Mouse (Mus musculus) intestine, embryonic 15.5 days (tissue): Measurements from ENCODE around the gene Morf4l1. TPM values are rescaled to one million over a fixed set of nuclear protein-coding genes. Genes with fewer than 3 reads are reported as not detected.

Experiments
- ATAC-seq: fragments of 200-750 bp; cut with Nextera tagmentation; 2 replicates; pipeline ENCODE4 v1.8.0; 2017; ENCODE audit warnings: moderate TSS enrichment, moderate library complexity
- H3K27ac ChIP-seq: fragments of 300-500 bp; sonication (generic); 2 replicates; pipeline ENCODE4 v1.5.1; 2015; ENCODE audit warnings: mild to moderate bottlenecking, inconsistent platforms
- H3K27me3 ChIP-seq: fragments of 300-500 bp; sonication (generic); replicated peaks from 2 replicates; pipeline ENCODE4 v1.6.1; 2015; ENCODE audit warnings: inconsistent platforms
- H3K36me3 ChIP-seq: fragments of 300-500 bp; sonication (generic); 2 replicates; pipeline ENCODE4 v1.6.1; 2015; ENCODE audit warnings: inconsistent platforms
- H3K4me1 ChIP-seq: fragments of 300-500 bp; sonication (generic); replicated peaks from 2 replicates; pipeline ENCODE4 v1.6.1; 2015; ENCODE audit warnings: inconsistent platforms
- H3K4me2 ChIP-seq: fragments of 300-500 bp; sonication (generic); replicated peaks from 2 replicates; pipeline ENCODE4 v1.6.1; 2015; ENCODE audit warnings: mild to moderate bottlenecking, inconsistent platforms
- H3K4me3 ChIP-seq: fragments of 300-500 bp; sonication (generic); replicated peaks from 2 replicates; pipeline ENCODE4 v1.5.1; 2015; ENCODE audit warnings: inconsistent platforms
- H3K9ac ChIP-seq: fragments of 300-500 bp; sonication (generic); 2 replicates; pipeline ENCODE4 v1.6.1; 2015; ENCODE audit warnings: inconsistent platforms
- H3K9me3 ChIP-seq: fragments of 300-500 bp; sonication (generic); 2 replicates; pipeline ENCODE4 v1.6.1; 2016; ENCODE audit warnings: inconsistent platforms
- WGBS: fragments of 180-500 bp; shearing (Covaris S2); methylation state at CpG from one replicate; pipeline ENCODE4 v1.1.7; 2015; 5-methylcytosine and 5-hydroxymethylcytosine counted together
- polyA plus RNA-seq: library from polyadenylated mRNA; unstranded; fragments of >200 nt; fragmentation: Nextera tagmentation; extraction: Ambion mirVana; gene quantifications from 2 replicates; pipeline ENCODE4 v1.2.1, GENCODE M21; 2015

Gene Morf4l1
- 315 and 344 TPM in 2 replicates for polyA plus RNA-seq

DNA sequence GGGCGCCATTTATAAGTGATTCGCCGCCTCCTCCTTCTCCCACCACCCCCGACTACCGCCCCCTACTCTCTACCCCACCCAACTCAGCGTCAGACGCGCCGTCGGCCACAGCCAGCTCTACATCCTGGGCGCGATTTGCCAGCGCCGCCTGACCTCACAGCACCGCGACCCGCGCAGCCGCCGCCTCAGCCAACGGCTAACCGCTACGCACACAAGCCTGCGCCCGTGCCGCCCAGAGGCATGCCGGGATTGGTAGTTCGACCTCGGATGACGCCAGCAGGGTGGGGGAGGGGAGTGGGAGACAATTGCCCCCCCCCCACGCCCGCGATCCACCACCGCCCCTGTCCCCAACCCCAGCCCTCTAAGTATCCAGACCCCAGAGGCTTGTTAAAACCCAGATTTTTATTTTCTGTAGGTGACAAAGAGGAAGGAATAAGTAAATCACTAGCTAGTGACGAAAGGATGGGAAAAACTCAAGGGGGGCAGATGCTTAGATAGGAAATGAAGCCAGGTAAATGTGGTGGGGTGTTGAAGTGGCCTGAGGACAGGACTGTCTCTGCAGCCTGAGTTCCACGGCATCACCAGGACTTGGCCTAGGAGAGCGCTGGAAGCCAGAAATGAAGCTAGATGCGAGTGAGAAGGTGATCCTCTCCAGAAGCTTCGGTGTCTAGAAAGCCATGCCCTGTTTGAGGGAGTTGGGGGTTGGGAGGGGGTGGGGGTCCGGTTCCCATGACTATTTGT lies at the start of gene Morf4l1:
Gene Morf4l1, minus strand, starts transcription at position 208 of the 741 bp plus-strand sequence.
- Histone ChIP-seq H3K27ac (peak within 1 kb of the TSS; percentile 99), H3K36me3 (no peaks in the 10 kb centered on the region), H3K4me3 (peak within 1 kb of the TSS; percentile 93), H3K27me3 (no peaks in the 10 kb centered on the region), H3K9ac (peak within 1 kb of the TSS; percentile 92), H3K4me2 (peak within 1 kb of the TSS; percentile 84), H3K9me3 (no peaks in the 10 kb centered on the region), H3K4me1 (no peaks in the 10 kb centered on the region; the same call in none of the 2 replicates)
- under 1% methylated on average over 40 of the region's 40 CpGs for WGBS
- ATAC-seq = peak; percentile 98

DNA sequence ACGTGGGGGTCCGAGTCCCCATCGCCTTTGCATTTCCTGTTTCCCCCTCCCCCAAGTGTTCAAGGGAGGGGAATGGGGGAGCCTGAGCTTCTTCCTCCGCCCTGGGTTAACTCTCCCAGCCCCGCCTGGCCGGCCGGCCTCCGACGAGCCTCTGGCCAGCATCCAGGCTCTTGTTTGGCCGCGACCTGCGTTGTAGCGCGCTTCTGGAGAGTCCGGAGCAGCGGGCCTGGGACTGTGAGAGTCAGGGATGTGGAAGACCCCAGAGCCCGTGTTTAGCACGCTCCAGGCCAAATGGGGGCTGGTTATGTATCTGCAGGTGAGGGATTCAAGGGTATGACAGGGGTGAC lies 49.1 kb upstream of the Morf4l1 start:
- Histone ChIP-seq H3K4me3 (peak overlapping the region; percentile 61), H3K4me1 (peaks cover 4% of the 10 kb centered on the region; the same call in 1 of the 2 replicates), H3K27me3 (no peaks in the 10 kb centered on the region), H3K27ac (peak overlapping the region; percentile 72), H3K9ac (peak overlapping the region; percentile 61), H3K9me3 (no peaks in the 10 kb centered on the region), H3K36me3 (no peaks in the 10 kb centered on the region), H3K4me2 (peak overlapping the region; percentile 94)
- peak; percentile 55 for ATAC-seq
- WGBS = 2% methylated on average over 18 of the region's 18 CpGs

DNA sequence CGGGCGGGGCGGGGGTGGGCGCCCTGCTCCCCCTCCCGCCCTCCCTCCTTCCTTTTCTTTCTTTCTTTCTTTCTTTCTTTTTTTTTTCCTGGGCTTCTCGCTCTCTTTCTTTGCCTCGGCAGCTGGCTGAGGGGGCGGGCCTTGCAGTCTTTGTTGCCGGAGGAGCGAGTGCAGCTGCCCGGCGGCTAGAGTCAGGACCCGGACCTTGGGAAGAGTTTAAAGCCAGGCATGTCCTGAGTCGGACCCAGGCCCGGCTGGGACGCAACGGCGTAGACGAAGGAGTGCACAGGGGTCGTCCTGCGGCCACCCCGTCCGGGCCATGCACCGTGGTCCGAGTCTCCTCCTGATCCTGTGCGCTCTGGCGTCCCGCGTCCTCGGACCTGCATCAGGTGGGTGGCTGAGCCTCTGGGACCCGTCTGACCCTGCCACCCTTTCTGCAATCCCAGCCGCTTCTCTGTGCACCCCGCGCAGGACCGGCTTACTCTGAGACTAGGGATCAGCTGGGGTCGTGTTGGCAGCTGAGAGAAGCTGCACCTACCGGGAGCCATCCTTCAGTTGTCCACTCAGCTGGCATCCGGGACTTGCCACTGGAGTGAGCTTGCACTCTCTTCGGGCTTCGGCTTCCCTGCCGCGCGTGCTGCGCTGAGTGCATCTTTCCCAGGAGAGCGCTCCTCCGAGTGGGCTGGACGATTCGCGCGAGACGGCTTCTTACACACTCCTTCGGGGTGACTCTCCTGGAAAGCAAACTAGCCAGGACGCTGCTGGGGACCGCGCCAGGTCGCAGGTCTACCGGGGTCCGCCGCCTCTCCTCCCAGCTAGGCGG lies 48.6 kb upstream of the Morf4l1 start, which contains the start of gene Adamts7:
Gene Adamts7, plus strand, starts transcription at position 144 of the 823 bp plus-strand sequence.
- ATAC-seq = peak; percentile 74
- Histone ChIP-seq H3K4me1 (peaks cover 4% of the 10 kb centered on the region; the same call in 1 of the 2 replicates), H3K4me2 (peak within 1 kb of the TSS; percentile 94), H3K4me3 (peak within 1 kb of the TSS; percentile 61), H3K9ac (peak within 1 kb of the TSS; percentile 61), H3K9me3 (no peaks in the 10 kb centered on the region), H3K36me3 (no peaks in the 10 kb centered on the region), H3K27ac (peak within 1 kb of the TSS; percentile 72), H3K27me3 (no peaks in the 10 kb centered on the region)
- WGBS = under 1% methylated on average over 53 of the region's 60 CpGs

DNA sequence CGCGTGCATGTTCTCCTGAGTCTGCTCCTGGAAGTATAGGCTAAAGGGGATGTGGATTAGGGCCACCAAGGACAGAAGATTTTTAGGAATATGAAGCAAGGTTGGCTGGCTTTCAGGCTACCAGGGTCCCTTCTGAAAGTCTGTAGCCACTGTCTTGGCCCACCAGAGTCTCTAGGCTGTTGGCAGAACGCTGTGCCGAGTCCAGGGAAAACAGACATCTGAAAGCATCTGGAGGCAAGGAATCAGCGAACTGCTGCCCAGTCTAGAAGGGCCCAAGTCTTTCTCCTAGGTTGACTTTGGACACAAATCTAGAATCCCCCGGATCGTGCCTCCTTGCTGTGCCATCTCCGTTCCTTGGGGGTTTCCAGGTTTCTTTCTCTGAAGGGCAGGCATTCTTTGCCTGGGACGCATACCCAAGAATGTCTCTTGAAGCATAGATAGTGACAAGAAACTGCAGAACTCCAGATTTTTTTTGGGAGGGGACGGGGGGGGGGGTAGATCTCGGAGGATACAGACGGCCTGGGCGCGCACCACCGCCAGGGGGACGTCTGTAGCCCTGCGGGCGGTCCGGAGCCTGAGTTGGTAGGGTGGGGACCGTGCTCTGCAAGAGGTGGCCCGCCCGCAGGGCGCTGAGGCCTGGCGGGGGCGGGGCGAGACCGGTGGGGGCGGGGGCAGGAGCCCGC lies 47.8 kb upstream of the Morf4l1 start:
- ATAC-seq = peak; percentile 92
- Histone ChIP-seq H3K4me2 (peak overlapping the region; percentile 94), H3K36me3 (no peaks in the 10 kb centered on the region), H3K4me3 (peak overlapping the region; percentile 61), H3K9ac (peak overlapping the region; percentile 61), H3K4me1 (peaks cover 4% of the 10 kb centered on the region; the same call in 1 of the 2 replicates), H3K27ac (0 out of 2 replicates have a peak overlapping the region, but pooled peaks have one; percentile 40), H3K9me3 (no peaks in the 10 kb centered on the region), H3K27me3 (no peaks in the 10 kb centered on the region)
- WGBS = 10% methylated on average over 20 of the region's 29 CpGs

DNA sequence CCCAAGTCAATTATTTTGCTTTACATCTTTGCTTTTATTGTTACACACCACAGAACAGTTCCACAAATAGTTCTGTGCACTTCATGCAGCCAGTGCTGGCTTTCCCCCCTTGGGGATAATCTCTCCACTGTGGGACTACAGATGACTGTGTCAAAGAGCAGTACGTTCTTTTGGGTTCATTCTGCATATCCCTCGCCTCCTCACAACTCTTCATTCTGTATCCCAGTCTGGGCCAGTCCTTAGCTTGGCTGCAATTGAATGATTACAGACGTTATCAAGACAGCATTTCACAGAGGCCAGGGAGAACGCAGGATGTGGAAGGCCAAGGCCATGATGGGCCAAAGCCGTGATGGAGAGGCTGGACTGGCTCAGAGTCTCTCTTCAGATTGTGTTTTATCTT lies 32.3 kb upstream of the Morf4l1 start:
- no peak overlapping the region for H3K4me2 ChIP-seq
- H3K9ac ChIP-seq = no peak overlapping the region
- H3K36me3 ChIP-seq = no peaks in the 10 kb centered on the region
- no peak for ATAC-seq
- no peak overlapping the region for H3K27ac ChIP-seq
- 0 out of 2 replicates have a peak, but pooled peaks cover 2% of the 10 kb centered on the region for H3K4me1 ChIP-seq
- no peaks in the 10 kb centered on the region for H3K27me3 ChIP-seq
- WGBS = 62% methylated on average over 5 of the region's 5 CpGs
- H3K9me3 ChIP-seq = no peaks in the 10 kb centered on the region
- H3K4me3 ChIP-seq = no peak overlapping the region

DNA sequence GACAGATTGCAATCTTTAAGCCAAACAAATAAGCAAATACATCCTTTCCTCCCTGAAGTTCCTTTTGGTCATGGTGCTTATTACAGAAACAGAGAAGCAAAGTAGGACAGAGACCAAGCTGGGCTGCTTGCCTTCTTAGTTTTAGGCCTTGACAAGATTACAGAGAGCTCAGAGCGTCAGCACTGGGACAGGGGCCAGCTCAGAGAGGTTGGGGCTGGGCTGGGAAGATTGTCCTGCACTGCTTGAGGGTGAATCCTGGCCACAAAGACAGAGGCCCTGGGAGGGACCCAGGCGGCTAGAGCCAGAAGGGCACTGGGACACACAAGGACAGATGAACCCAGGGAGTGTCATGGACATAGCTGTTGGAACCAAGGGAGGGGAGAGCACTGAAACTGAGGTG lies 31.2 kb upstream of the Morf4l1 start:
- peak; percentile 56; the same call in 1 of the 2 replicates for ATAC-seq
- H3K9ac ChIP-seq = no peak overlapping the region
- H3K27ac ChIP-seq = no peak overlapping the region
- H3K4me2 ChIP-seq = no peak overlapping the region
- H3K9me3 ChIP-seq = no peaks in the 10 kb centered on the region
- H3K4me3 ChIP-seq = no peak overlapping the region
- H3K36me3 ChIP-seq = no peaks in the 10 kb centered on the region
- WGBS = 47% methylated on average over 2 of the region's 2 CpGs
- H3K27me3 ChIP-seq = no peaks in the 10 kb centered on the region
- 0 out of 2 replicates have a peak, but pooled peaks cover 2% of the 10 kb centered on the region for H3K4me1 ChIP-seq

DNA sequence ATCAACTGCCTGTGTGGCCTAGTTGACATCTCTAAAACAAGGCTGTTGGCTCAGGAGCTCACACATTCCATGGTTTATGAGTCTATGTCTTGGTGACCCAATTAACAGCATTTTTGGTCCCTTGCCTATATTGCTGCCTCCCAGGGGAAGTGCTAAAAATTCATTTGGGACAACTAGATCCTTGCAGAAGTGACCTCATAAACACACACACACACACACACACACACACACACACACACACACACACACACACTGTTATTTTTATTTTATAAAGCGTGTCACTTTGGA lies 22.0 kb upstream of the Morf4l1 start:
- Histone ChIP-seq H3K4me1 (no peaks in the 10 kb centered on the region), H3K27ac (no peak overlapping the region), H3K4me2 (no peak overlapping the region), H3K27me3 (no peaks in the 10 kb centered on the region), H3K9ac (no peak overlapping the region), H3K9me3 (no peaks in the 10 kb centered on the region), H3K36me3 (no peaks in the 10 kb centered on the region), H3K4me3 (no peak overlapping the region)
- 89% methylated on average over 1 of the region's 1 CpGs for WGBS
- no peak for ATAC-seq

DNA sequence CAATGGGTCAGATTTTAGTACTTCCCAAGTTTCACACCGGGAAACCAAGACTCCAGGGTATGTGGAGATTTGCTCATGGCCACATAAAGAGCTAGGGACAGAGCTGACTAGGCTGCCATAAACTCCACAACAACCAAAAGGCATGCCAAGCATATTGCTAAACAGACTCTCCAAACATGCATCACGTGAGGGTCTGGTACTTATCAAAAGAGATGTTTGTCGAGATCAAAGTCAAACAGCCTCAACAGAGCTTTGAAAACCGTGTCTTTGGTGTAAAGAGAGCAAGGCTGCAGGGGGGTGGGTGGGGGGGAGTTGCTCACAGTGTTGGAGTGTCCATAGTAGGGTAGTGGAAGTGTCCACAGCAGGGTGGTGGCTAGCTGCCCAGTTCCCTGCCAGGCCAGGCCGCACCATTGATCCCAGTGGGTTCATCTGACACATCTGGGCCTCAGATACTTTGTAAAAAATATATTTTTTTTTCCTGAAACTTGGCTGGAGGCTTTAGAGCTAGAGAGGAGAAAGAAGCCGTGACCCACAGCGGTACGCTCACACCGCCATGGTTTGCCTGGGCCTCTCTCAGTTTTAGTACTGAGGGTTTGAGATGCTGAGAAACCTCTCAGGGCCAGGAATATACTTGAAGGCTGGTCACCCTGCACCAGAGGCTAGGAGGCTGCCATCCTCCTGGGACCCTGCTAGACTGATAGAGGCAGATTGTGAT lies 21.5 kb upstream of the Morf4l1 start:
- Histone ChIP-seq H3K4me2 (no peak overlapping the region), H3K4me1 (no peaks in the 10 kb centered on the region), H3K36me3 (no peaks in the 10 kb centered on the region), H3K9me3 (no peaks in the 10 kb centered on the region), H3K9ac (no peak overlapping the region), H3K27ac (no peak overlapping the region), H3K27me3 (no peaks in the 10 kb centered on the region), H3K4me3 (no peak overlapping the region)
- no peak for ATAC-seq
- WGBS = 68% methylated on average over 9 of the region's 9 CpGs

DNA sequence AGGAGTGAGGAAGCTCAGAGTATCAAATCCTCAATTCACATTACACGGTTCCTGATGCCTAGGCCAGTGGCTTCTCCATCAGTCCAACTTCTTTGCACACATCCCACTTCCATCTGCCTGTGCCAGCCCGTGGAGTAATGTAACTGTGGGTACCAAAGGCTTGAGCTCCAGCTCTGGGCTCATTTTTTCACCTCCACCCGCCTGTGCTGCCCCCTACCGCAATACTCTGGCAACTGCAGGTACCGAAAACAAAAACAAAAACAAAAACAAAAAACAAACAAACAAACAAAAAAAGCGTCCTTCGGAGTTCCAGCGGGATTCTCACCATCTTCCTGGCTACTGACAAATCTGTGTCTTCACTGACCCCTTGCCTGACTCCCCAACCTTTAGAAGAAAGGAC lies 20.9 kb upstream of the Morf4l1 start:
- Histone ChIP-seq H3K9me3 (no peaks in the 10 kb centered on the region), H3K9ac (no peak overlapping the region), H3K27me3 (no peaks in the 10 kb centered on the region), H3K36me3 (no peaks in the 10 kb centered on the region), H3K4me2 (no peak overlapping the region), H3K4me3 (no peak overlapping the region), H3K27ac (no peak overlapping the region), H3K4me1 (no peaks in the 10 kb centered on the region)
- ATAC-seq = no peak
- 77% methylated on average over 8 of the region's 8 CpGs for WGBS

DNA sequence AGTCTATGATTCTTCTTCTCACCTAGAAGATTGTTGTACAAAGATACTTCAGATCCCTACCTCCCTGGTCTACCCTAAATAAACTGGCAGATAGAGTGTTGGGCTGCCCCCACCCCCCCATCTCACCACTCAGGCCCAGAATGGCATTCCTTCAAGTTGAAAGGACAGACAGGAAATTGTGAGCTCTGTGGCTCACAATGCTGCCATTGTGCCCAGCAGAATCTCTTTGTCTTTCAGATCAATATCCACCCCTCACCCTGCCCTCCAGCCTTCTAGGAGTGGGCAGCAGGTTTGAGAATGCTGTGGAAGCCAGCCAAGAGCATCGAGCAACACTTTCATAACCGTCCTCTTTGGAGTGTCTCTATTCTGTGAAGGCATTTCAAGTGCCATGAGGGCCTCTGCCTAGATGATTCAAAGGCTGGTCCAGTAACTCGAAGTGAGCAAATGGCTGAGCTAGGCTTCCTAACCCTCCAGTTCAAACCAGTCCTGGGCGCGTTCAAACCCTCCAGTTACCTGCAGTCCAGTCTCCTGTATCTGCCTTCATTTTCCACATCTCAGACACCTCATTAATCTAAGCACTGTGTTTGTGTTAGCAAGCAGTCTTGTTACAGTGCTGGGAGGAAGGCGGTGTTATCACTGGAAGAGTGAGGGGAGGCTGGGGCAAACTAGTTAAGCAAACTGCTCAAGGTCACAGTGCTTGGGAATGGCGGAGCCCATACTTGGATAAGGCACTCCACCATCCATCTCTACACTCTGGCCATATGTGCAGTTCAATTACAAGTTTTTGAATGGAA lies 19.2 kb upstream of the Morf4l1 start:
- no peak overlapping the region for H3K4me2 ChIP-seq
- H3K9ac ChIP-seq = no peak overlapping the region
- no peak overlapping the region for H3K27ac ChIP-seq
- no peaks in the 10 kb centered on the region for H3K9me3 ChIP-seq
- peak; percentile 69 for ATAC-seq
- 59% methylated on average over 7 of the region's 7 CpGs for WGBS
- no peaks in the 10 kb centered on the region for H3K36me3 ChIP-seq
- H3K27me3 ChIP-seq = no peaks in the 10 kb centered on the region
- no peak overlapping the region for H3K4me3 ChIP-seq
- H3K4me1 ChIP-seq = no peaks in the 10 kb centered on the region

DNA sequence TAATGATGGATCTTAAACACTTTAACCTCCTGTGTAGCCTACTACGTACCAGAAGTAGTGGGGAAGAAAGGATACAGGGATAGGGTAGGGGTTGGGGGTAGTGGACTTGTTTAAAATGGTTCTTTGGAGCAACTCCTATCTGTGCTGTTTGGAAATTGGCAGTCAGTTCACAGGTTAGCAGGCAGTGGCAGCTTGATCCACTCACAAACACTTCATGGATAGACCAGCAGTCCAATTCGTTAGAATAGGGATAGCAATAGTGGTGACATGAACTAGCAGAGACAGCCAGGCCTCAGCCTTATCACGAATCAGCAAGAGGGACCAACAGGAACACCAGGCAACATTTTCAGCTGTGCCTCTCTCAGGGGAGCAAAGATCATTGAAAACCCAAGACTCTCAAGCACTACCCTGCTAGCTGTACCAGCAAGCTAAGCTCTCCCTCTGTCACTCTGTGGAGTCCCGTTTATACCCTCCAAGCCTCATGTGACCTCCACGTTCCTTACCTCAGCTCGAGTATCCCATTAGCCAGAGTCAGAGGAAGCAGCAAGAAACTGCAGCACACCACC lies 14.1 kb upstream of the Morf4l1 start:
- H3K4me1 ChIP-seq = peaks cover 8% of the 10 kb centered on the region; the same call in 1 of the 2 replicates
- ATAC-seq = no peak
- no peak overlapping the region for H3K4me3 ChIP-seq
- H3K36me3 ChIP-seq = no peaks in the 10 kb centered on the region
- H3K9ac ChIP-seq = no peak overlapping the region
- H3K27ac ChIP-seq = no peak overlapping the region
- no peak overlapping the region for H3K4me2 ChIP-seq
- no peaks in the 10 kb centered on the region for H3K27me3 ChIP-seq
- 83% methylated on average over 6 of the region's 6 CpGs for WGBS
- H3K9me3 ChIP-seq = no peaks in the 10 kb centered on the region
